Mouse (Mus musculus): ENCODE results near the gene Snw1.

DNA sequence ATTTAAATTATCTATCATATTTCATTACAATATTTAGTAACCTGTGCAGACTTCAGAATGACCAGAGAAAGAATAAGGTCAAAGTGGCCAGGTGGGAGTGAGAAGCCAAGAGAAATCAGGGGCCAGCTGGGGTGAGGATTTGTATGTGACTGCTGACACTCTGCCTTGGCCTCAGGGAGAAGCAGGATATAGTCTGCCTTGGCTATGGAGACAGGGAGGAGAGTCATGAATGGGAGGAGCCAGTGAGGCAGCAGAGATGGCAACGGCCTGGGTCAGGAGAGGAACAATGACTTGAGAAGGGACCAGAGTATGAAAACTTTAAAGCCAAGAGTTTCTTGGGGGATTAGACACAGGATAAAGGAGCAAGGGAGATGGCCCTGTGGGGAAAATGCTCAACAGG, 48.4 kb downstream of the Snw1 start:
- TF ChIP-seq ZNF384 (IDR thresholded peaks at IDR 0.05; ENCODE audit: low read depth, low read length) (no peak), ZC3H11A (IDR thresholded peaks at IDR 0.05; ENCODE audit: borderline replicate concordance, low read depth, low read length) (no peak), MAFK (IDR thresholded peaks at IDR 0.05; ENCODE audit: insufficient read depth, low read depth, low read length) (no peak), HCFC1 (IDR thresholded peaks at IDR 0.05; ENCODE audit: borderline replicate concordance, insufficient read depth, low read length) (no peak)

Measured in ES-E14 (cell line).